Mouse (Mus musculus): ENCODE measurements around the gene Olfr849. TPM values are rescaled to one million over a fixed set of nuclear protein-coding genes. Genes with fewer than 3 reads are reported as not detected.

Olfr849 gene
- not detected for polyA plus RNA-seq (2017; shearing (Covaris generic))

DNA sequence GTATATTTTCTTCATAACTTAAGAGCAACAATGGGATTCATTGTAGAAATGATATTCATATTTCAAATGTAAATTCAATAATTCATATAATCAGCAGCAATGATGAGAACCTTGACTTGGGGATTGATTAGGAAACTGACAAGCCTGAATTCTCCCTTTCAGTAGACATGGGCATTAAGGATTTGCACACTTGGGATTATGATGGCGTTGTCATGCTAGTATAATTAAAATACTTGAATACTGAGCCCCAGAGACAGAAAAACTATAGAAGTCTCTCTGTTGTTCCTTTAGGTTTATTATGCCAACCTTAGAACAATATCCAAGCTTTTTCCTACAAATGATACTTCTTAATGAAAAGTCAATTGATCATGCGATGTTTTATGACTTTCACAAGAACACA is at the start of gene Olfr849:
Gene Olfr849 (plus strand): TSS at position 301 of the 400 bp plus-strand sequence.

DNA sequence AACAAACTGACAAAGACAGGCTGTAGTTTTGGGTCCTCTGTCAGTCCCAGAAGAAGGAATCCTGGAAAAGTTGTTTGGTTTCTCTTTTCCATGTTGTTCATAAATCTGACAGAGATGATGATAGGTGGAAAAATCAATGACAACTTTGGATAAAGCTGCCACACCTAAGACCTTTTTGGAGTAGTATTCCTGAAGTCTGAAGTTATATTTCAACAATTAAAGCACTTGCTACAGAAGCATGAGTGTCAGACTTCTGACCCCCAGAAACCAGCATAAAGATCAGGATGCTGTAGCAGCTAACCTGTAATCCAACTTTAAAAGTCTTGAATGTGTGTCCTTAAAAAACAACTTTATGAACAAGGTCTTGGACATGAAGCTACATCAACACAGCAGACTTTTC is 38.1 kb downstream of the Olfr849 start, which contains the start of gene Olfr850:
Gene Olfr850 (minus strand): TSS at position 101 of the 400 bp plus-strand sequence.

DNA sequence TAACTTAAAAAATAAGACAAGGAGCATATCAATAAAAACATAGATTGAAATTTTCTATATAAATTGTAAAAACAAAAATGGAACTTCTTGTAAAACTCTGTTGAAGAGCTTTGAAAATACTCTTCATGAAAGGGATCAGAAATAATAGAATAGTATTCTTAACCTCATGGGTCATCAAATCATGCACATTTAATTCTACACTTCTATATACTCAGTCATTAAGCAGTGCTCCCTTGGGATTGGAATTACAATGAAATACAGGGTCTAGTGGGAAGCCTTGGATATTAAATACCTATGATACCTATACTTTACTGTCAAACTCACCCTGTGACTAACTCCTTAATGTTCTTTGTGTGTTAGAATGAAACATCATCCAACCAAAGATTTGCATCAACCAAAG is 52.9 kb downstream of the Olfr849 start, which contains the start of gene Olfr851:
Gene Olfr851 (plus strand): TSS at position 301 of the 400 bp plus-strand sequence.

Other genes starting within 250 kb of the Olfr849 start
- gene Olfr843, start 188.3 kb upstream of the Olfr849 start, polyA plus RNA-seq (2017; shearing (Covaris generic)) = under 1 TPM in 1 of 2 experiments, not detected in 1; 0.12 TPM
- not detected for gene Olfr844, start 123.9 kb upstream of the Olfr849 start, polyA plus RNA-seq (2017; shearing (Covaris generic))
- gene Olfr845, start 103.8 kb upstream of the Olfr849 start, polyA plus RNA-seq (2017; shearing (Covaris generic)) = not detected
- not detected for gene Olfr846, start 76.3 kb upstream of the Olfr849 start, polyA plus RNA-seq (2017; shearing (Covaris generic))
- gene Olfr847, start 61.6 kb upstream of the Olfr849 start, polyA plus RNA-seq (2017; shearing (Covaris generic)) = not detected
- gene Olfr850, start 38.0 kb downstream of the Olfr849 start, polyA plus RNA-seq (2017; shearing (Covaris generic)) = not detected
- gene Olfr851, start 53.0 kb downstream of the Olfr849 start, polyA plus RNA-seq (2017; shearing (Covaris generic)) = not detected
- gene Olfr853, start 100.8 kb downstream of the Olfr849 start, polyA plus RNA-seq (2017; shearing (Covaris generic)) = not detected
- not detected for gene Olfr854, start 127.1 kb downstream of the Olfr849 start, polyA plus RNA-seq (2017; shearing (Covaris generic))
- under 1 TPM in 1 of 2 experiments, not detected in 1; 0.16 TPM for gene Olfr855, start 142.4 kb downstream of the Olfr849 start, polyA plus RNA-seq (2017; shearing (Covaris generic))
- 10 to 100 TPM; 20.2 to 24.5 TPM for gene Zfp317, start 181.8 kb downstream of the Olfr849 start, polyA plus RNA-seq (2017; shearing (Covaris generic))

Data from activated CD4-positive, CD25-positive, alpha-beta regulatory T cell (primary cell).